Mouse (Mus musculus): ENCODE measurements around the gene Zfyve28. TPM values are rescaled to one million over a fixed set of nuclear protein-coding genes. Genes with fewer than 3 reads are reported as not detected.
A peak's percentile ranks its signal among the peaks of the same experiment; 100 is the strongest.

Zfyve28 gene
- total and polyA plus RNA-seq, 2 experiments from 2014 or later = 3.0 to 10.0 TPM

DNA sequence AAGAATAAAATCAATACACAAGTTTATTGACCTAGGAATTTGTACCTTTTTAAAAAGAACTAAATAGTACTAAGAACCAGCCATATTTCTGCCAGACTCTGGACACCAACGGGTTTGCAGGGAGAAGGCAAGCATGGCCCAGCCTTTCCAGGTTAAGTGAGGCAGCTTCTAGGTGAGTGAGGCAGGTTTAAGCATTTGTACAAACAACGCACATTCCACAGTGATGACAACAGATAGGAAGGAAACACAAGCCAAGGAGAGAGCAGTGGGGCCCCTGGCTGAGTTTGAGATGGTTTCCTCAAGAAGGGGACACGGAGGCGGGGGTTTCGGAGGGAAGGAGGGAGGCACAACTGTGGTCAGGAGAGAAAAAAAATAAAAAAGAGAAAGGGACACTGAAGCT lies 69.6 kb downstream of the Zfyve28 start:
- H3K9me3 ChIP-seq (ENCODE audit: low read length) = no peaks in the 10 kb centered on the region
- H3K4me3 ChIP-seq (ENCODE audit: low read depth, low read length) = no peak overlapping the region
- WGBS = 79% methylated on average over 5 of the region's 5 CpGs
- H3K27me3 ChIP-seq (ENCODE audit: insufficient read depth, low read length) = no peaks in the 10 kb centered on the region
- no peak overlapping the region for H3K27ac ChIP-seq (ENCODE audit: low read depth, low read length)
- H3K36me3 ChIP-seq (ENCODE audit: insufficient read depth, low read length) = no peaks in the 10 kb centered on the region
- no peak for TF ChIP-seq CTCF (IDR thresholded peaks at IDR 0.05)
- no peak overlapping the region for H3K9ac ChIP-seq (replicated peaks; ENCODE audit: low read length, poor library complexity, severe bottlenecking)
- no peak overlapping the region for H3K4me2 ChIP-seq (ENCODE audit: low read depth, low read length, poor library complexity, severe bottlenecking)
- DNase-seq (ENCODE audit: low spot score) (no peak), ATAC-seq (ENCODE audit: low FRiP score) (no peak)
- H3K4me1 ChIP-seq (ENCODE audit: insufficient read depth, low read length) = no peaks in the 10 kb centered on the region

DNA sequence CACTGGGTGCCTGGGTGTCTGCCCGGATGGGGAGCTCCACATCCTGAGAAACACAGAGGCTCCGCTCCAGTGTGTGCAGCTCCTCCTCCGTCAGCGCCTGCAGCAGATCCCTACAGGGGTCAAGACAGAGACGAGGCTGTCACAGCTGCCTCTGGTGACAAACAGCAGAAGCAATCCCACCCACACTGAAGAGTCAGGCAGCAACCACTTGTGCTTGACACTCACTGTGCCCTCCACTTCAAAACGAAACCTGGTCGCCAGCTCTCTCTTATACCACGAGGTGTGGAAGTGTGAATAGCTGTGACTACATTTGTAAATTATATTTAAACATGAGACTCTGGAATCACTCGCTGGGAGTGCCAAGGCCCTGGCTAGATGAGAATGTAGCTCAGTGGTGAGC lies 70.5 kb downstream of the Zfyve28 start:
- Histone ChIP-seq H3K27me3 (ENCODE audit: insufficient read depth, low read length) (no peaks in the 10 kb centered on the region), H3K27ac (ENCODE audit: low read depth, low read length) (no peak overlapping the region), H3K36me3 (ENCODE audit: insufficient read depth, low read length) (no peaks in the 10 kb centered on the region), H3K4me2 (ENCODE audit: low read depth, low read length, poor library complexity, severe bottlenecking) (no peak overlapping the region), H3K4me3 (ENCODE audit: low read depth, low read length) (no peak overlapping the region), H3K9ac (replicated peaks; ENCODE audit: low read length, poor library complexity, severe bottlenecking) (no peak overlapping the region), H3K4me1 (ENCODE audit: insufficient read depth, low read length) (no peaks in the 10 kb centered on the region), H3K9me3 (ENCODE audit: low read length) (no peaks in the 10 kb centered on the region)
- ATAC-seq (ENCODE audit: low FRiP score) = no peak
- WGBS = 68% methylated on average over 9 of the region's 9 CpGs
- DNase-seq (ENCODE audit: low spot score) = no peak
- TF ChIP-seq CTCF (IDR thresholded peaks at IDR 0.05) = no peak

- no peaks in the 10 kb centered on the region for H3K9me3 ChIP-seq (ENCODE audit: low read length)
- no peak overlapping the region for H3K4me2 ChIP-seq (ENCODE audit: low read depth, low read length, poor library complexity, severe bottlenecking)
- ATAC-seq (ENCODE audit: low FRiP score) (no peak), DNase-seq (ENCODE audit: low spot score) (no peak)
- no peak overlapping the region for H3K4me3 ChIP-seq (ENCODE audit: low read depth, low read length)
- no peak overlapping the region for H3K9ac ChIP-seq (replicated peaks; ENCODE audit: low read length, poor library complexity, severe bottlenecking)
- TF ChIP-seq CTCF (IDR thresholded peaks at IDR 0.05) = no peak
- WGBS = 85% methylated on average over 7 of the region's 7 CpGs
- H3K4me1 ChIP-seq (ENCODE audit: insufficient read depth, low read length) = no peaks in the 10 kb centered on the region
- H3K27me3 ChIP-seq (ENCODE audit: insufficient read depth, low read length) = no peaks in the 10 kb centered on the region
- H3K36me3 ChIP-seq (ENCODE audit: insufficient read depth, low read length) = no peaks in the 10 kb centered on the region
- H3K27ac ChIP-seq (ENCODE audit: low read depth, low read length) = no peak overlapping the region
Measured at GRCm38 (mm10) chr5:34216025-34216424, 72.2 kb downstream of the Zfyve28 start.

DNA sequence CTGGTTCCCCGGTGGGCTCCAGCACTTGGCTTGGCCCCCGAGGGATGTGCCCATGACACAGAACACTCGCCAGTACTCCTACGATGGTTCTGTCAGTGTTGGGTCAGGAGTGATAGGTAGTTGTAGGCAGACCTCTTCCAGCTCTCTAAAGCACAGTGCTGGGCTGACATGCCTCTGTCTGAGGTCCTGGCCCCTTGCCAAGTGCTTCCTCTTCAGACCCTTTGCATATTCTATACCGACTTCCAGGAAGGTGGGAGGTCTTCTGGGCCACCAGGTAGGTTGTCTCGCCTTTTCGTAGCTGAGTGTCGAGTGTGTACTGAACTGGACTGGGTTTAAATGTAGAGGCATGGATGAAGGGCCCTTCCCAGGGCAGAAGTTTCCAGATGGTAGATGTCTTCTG lies 74.6 kb downstream of the Zfyve28 start:
- H3K9ac ChIP-seq (replicated peaks; ENCODE audit: low read length, poor library complexity, severe bottlenecking) = no peak overlapping the region
- no peak overlapping the region for H3K4me3 ChIP-seq (ENCODE audit: low read depth, low read length)
- H3K27ac ChIP-seq (ENCODE audit: low read depth, low read length) = no peak overlapping the region
- ATAC-seq (ENCODE audit: low FRiP score) = no peak
- no peak for TF ChIP-seq CTCF (IDR thresholded peaks at IDR 0.05)
- no peaks in the 10 kb centered on the region for H3K36me3 ChIP-seq (ENCODE audit: insufficient read depth, low read length)
- H3K4me2 ChIP-seq (ENCODE audit: low read depth, low read length, poor library complexity, severe bottlenecking) = no peak overlapping the region
- no peaks in the 10 kb centered on the region for H3K4me1 ChIP-seq (ENCODE audit: insufficient read depth, low read length)
- no peaks in the 10 kb centered on the region for H3K27me3 ChIP-seq (ENCODE audit: insufficient read depth, low read length)
- no peak for DNase-seq (ENCODE audit: low spot score)
- WGBS = 78% methylated on average over 8 of the region's 8 CpGs
- no peaks in the 10 kb centered on the region for H3K9me3 ChIP-seq (ENCODE audit: low read length)

DNA sequence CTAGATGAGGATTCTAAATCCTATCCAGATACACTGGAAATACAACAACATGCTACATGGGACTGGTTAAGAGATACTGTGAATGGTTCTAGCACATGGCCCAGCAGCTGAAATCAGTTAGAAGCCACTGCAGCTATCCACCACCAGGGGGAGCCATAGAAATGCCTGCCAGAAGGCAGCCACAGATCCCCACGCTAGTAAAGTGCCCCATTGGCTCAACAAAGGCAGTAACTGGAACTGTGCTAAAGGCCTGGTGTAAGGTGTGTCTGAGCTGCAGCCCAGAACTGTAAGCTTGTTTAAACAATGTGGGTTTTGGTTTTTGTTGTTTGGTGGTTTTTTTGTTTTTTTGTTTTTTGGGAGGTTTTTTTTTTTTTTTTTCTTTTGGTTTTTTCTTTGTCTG lies 78.0 kb downstream of the Zfyve28 start:
- H3K36me3 ChIP-seq (ENCODE audit: insufficient read depth, low read length) = no peaks in the 10 kb centered on the region
- H3K4me3 ChIP-seq (ENCODE audit: low read depth, low read length) = no peak overlapping the region
- ATAC-seq (ENCODE audit: low FRiP score) (peak; percentile 31), DNase-seq (ENCODE audit: low spot score) (peak; percentile 83)
- WGBS = 0% methylated on average over 1 of the region's 1 CpGs
- no peak overlapping the region for H3K4me2 ChIP-seq (ENCODE audit: low read depth, low read length, poor library complexity, severe bottlenecking)
- H3K9me3 ChIP-seq (ENCODE audit: low read length) = no peaks in the 10 kb centered on the region
- peak; percentile 92 for TF ChIP-seq CTCF (IDR thresholded peaks at IDR 0.05)
- H3K9ac ChIP-seq (replicated peaks; ENCODE audit: low read length, poor library complexity, severe bottlenecking) = no peak overlapping the region
- no peaks in the 10 kb centered on the region for H3K27me3 ChIP-seq (ENCODE audit: insufficient read depth, low read length)
- no peak overlapping the region for H3K27ac ChIP-seq (ENCODE audit: low read depth, low read length)
- no peaks in the 10 kb centered on the region for H3K4me1 ChIP-seq (ENCODE audit: insufficient read depth, low read length)

DNA sequence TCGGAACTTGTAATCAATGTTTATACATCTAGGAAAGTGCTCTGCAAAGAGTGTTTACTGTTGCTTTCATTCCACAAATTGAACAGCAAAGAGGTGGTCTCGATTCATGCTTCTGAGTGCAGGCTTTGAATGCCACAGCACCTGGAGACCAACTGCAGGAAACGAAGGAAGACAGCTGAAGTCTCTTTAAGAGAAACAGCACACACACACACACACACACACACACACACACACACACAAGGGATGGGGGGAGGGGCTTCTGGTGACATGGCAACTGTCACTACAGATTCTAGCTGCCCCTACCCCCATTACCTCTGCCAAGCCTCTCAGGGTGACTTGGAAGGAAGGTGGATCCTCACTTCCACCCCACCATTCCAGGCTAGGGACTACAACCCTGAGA lies 80.7 kb downstream of the Zfyve28 start:
- Histone ChIP-seq H3K9me3 (ENCODE audit: low read length) (no peaks in the 10 kb centered on the region), H3K4me1 (ENCODE audit: insufficient read depth, low read length) (no peaks in the 10 kb centered on the region), H3K27ac (ENCODE audit: low read depth, low read length) (no peak overlapping the region), H3K4me3 (ENCODE audit: low read depth, low read length) (no peak overlapping the region), H3K27me3 (ENCODE audit: insufficient read depth, low read length) (no peaks in the 10 kb centered on the region), H3K4me2 (ENCODE audit: low read depth, low read length, poor library complexity, severe bottlenecking) (no peak overlapping the region), H3K9ac (replicated peaks; ENCODE audit: low read length, poor library complexity, severe bottlenecking) (no peak overlapping the region), H3K36me3 (ENCODE audit: insufficient read depth, low read length) (no peaks in the 10 kb centered on the region)
- no peak for ATAC-seq (ENCODE audit: low FRiP score)
- DNase-seq (ENCODE audit: low spot score) = no peak
- TF ChIP-seq CTCF (IDR thresholded peaks at IDR 0.05) = no peak
- 65% methylated on average over 3 of the region's 3 CpGs for WGBS

All from midbrain, postnatal 0 days (tissue).